ENCODE assay signal across 8 mouse cellular contexts in the genomic region with DNA sequence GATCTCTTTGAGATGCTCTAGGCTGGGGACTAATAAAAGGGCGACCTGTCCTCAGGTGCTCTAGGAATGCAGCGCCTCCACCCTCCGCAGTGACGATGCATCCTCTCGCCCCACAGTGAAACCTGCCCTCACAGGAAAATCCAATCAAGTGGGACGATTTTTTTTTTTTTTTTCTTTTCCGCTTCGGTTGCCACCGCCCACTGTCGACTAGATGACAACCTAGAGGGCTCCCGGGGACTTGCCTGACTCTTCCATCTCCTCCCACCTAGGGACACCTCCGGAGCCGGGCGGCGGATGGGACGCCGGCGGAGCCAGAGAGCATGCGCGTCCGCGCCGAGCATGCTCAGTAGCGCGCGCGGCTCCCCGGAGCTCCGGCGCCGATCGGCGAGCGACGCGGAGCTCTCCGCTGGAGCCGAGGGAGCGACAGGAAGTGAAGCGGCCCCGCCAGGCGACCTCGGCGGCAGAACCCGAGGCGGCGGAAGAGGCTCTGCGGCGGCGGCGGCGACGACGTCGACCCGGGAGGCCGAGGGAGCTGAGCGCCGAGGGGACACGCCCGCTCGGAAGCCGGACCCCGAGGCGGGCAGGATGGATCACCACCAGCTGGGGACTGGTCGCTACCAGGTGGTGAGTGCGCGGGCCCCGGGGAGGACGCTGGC. TPM values are rescaled to one million over a fixed set of nuclear protein-coding genes. Genes with fewer than 3 reads are reported as not detected.
DNase-seq lines count a peak whose midpoint lies in the region; ATAC-seq lines count a peak whose summit lies in the region.

A gene (plus strand): TSS at position 195 of the 656 bp plus-strand sequence.

- H3K27me3 ChIP-seq in hindbrain, embryonic 16.5 days (replicated peaks; ENCODE audit: control insufficient read depth, insufficient read depth, low read length) = no peaks in the 10 kb centered on the region

- peak within 1 kb of the TSS; percentile 51 for H3K4me2 ChIP-seq in hindbrain, embryonic 16.5 days (ENCODE audit: low read length)

- H3K36me3 ChIP-seq in hindbrain, embryonic 16.5 days (ENCODE audit: control insufficient read depth, insufficient read depth, low read length) = no peaks in the 10 kb centered on the region

- peaks cover 8% of the 10 kb centered on the region for H3K4me1 ChIP-seq in hindbrain, embryonic 16.5 days (ENCODE audit: control insufficient read depth, insufficient read depth, low read depth, low read length)

- peak within 1 kb of the TSS; percentile 94 for H3K4me3 ChIP-seq in hindbrain, embryonic 16.5 days (ENCODE audit: low read length)

- ATAC-seq in hindbrain, embryonic 16.5 days = peak; percentile 99
- peak; percentile 88 for ATAC-seq in megakaryocyte progenitor cell, adult 5-6 weeks (replicated peaks; ENCODE audit: poor library complexity)

- under 1% methylated on average over 52 of the region's 70 CpGs for WGBS in hindbrain, embryonic 16.5 days

- no peaks in the 10 kb centered on the region for H3K9me3 ChIP-seq in hindbrain, embryonic 16.5 days (ENCODE audit: control insufficient read depth, low read length)

- H3K9ac ChIP-seq in hindbrain, embryonic 16.5 days (ENCODE audit: low read depth, low read length) = peak within 1 kb of the TSS; percentile 99

- DNase-seq in WW6 (ENCODE audit: low read depth, low spot score) = peak; percentile 76
- peak; percentile 84 to 90 for DNase-seq in cerebellum, postnatal 36 days
- DNase-seq in gastrocnemius, adult 18-20 months (ENCODE audit: low spot score) = peak; percentile 81
- peak; percentile 82 to 88 for DNase-seq in left cerebral cortex, adult 9 months (ENCODE audit: low spot score in 2 of 2)
- peak; percentile 86 for DNase-seq in right cerebral cortex, postnatal 14 days
- DNase-seq in urinary bladder, postnatal 36 days (ENCODE audit: low spot score in 2 of 2) = peak; percentile 77 to 83

- peak within 1 kb of the TSS; percentile 94 for H3K27ac ChIP-seq in hindbrain, embryonic 16.5 days (ENCODE audit: low read depth, low read length)

RNA-seq across cellular contexts. Expression of the gene that starts here (rescaled TPM):
- 10 to 100 TPM; 11.8 to 12.6 TPM for total RNA-seq in gastrocnemius, adult 18-20 months (2021)
- polyA plus RNA-seq in hindbrain, embryonic 16.5 days (2015; fragmentation: Nextera tagmentation; extraction: Ambion mirVana) = 105 and 113 TPM in 2 replicates
- 15.5 and 21.0 TPM in 2 replicates for total RNA-seq in megakaryocyte progenitor cell, adult 5-6 weeks (2015)
- 12.0 and 13.7 TPM in 2 replicates for total RNA-seq in megakaryocyte progenitor cell, adult 5-6 weeks (2017)

Comparison
In these comparisons a context has a peak if more than half of its experiments do, and no peak if none do; other contexts are left out.
1. Peak in every context shown above with its lines: DNase-seq, ATAC-seq, H3K4me3 ChIP-seq and H3K27ac ChIP-seq.